Mouse (Mus musculus) embryonic facial prominence, embryonic 11.5 days (tissue): ENCODE data around the gene Sema4d. TPM values are rescaled to one million over a fixed set of nuclear protein-coding genes. Genes with fewer than 3 reads are reported as not detected.

ENCODE experiments used
- ATAC-seq: fragments of 200-750 bp; cut with Nextera tagmentation; replicated peaks from 2 replicates; pipeline ENCODE4 v1.8.0; 2017; ENCODE audit warnings: low read depth; ENCODE audit not compliant: insufficient number of reproducible peaks, low FRiP score, low TSS enrichment
- DNase-seq: peaks from one replicate; pipeline ENCODE4 v3.0.0-alpha.2; 2015; ENCODE audit warnings: low spot score
- H3K27ac ChIP-seq: fragments of 300-500 bp; sonication (generic); replicated peaks from 2 replicates; pipeline ENCODE4 v1.5.1; 2014; ENCODE audit warnings: mild to moderate bottlenecking, low read depth, low read length, control low read depth
- H3K27me3 ChIP-seq: fragments of 300-500 bp; sonication (generic); 2 replicates; pipeline ENCODE4 v1.6.1; 2014; ENCODE audit warnings: mild to moderate bottlenecking, low read length, moderate library complexity, mixed read lengths; ENCODE audit not compliant: control insufficient read depth, insufficient read depth
- H3K36me3 ChIP-seq: fragments of 300-500 bp; sonication (generic); replicated peaks from 2 replicates; pipeline ENCODE4 v1.6.1; 2014; ENCODE audit warnings: low read depth, mild to moderate bottlenecking, low read length, moderate library complexity, mixed read lengths; ENCODE audit not compliant: control insufficient read depth, insufficient read depth
- H3K4me1 ChIP-seq: fragments of 300-500 bp; sonication (generic); 2 replicates; pipeline ENCODE4 v1.6.1; 2014; ENCODE audit warnings: low read length, mixed read lengths; ENCODE audit not compliant: control insufficient read depth, insufficient read depth
- H3K4me2 ChIP-seq: fragments of 300-500 bp; sonication (generic); 2 replicates; pipeline ENCODE4 v1.6.1; 2014; ENCODE audit warnings: low read depth, mild to moderate bottlenecking, control low read depth, low read length, moderate library complexity
- H3K4me3 ChIP-seq: fragments of 300-500 bp; sonication (generic); 2 replicates; pipeline ENCODE4 v1.5.1; 2014; ENCODE audit warnings: low read depth, low read length, control low read depth
- H3K9ac ChIP-seq: fragments of 300-500 bp; sonication (generic); replicated peaks from 2 replicates; pipeline ENCODE4 v1.6.1; 2014; ENCODE audit warnings: mild to moderate bottlenecking, control low read depth, low read length
- H3K9me3 ChIP-seq: fragments of 300-500 bp; sonication (generic); replicated peaks from 2 replicates; pipeline ENCODE4 v1.6.1; 2016; ENCODE audit warnings: mild to moderate bottlenecking, low read length, inconsistent platforms, mixed read lengths; ENCODE audit not compliant: control insufficient read depth
- WGBS: fragments of 180-500 bp; shearing (Covaris S2); extraction: QIAGEN DNeasy Blood & Tissue Kit; methylation state at CpG from one replicate; pipeline ENCODE4 v1.1.7; 2014; 5-methylcytosine and 5-hydroxymethylcytosine counted together
- polyA plus RNA-seq: library from polyadenylated mRNA; unstranded; fragments of >200 nt; fragmentation: Nextera tagmentation; extraction: Ambion mirVana; gene quantifications from 2 replicates; pipeline ENCODE4 v1.2.1, GENCODE M21; 2014

Gene Sema4d
- polyA plus RNA-seq, 1 experiment from 2014 or later, result 5.4 TPM

DNA sequence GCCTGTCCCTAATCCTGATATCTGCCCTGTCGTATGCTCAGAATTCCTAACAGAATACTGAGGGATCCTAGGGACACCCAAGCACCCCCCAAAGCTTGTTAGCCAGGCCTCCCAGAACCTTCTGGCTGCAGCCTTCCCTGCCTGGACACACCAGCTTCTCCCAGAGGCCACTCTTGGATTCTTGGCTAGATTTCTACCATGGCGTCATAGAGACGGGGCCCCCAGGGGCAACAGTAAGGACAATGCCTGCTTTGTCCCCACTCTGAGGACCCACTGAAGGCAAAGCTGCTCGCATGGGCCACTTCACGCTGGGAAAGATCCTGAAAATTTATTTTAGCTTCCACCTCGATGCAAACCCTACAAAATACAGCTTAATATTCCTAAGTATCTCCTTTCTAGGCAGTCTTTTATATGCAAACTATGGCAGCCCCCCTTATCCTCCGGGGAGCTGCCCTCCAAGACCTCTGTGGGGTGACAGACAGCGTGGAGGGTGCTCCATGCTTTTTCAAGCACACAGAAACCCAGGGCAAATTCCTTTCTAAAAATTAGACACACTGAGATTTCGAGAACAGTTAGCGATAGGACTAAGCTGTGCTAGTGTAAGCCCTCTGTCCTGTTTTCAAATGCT lies 32.2 kb downstream of the Sema4d start:
- no peak overlapping the region for H3K9ac ChIP-seq
- H3K36me3 ChIP-seq, result no peaks in the 10 kb centered on the region
- DNase-seq (peak; percentile 33), ATAC-seq (no peak)
- no peak overlapping the region for H3K27ac ChIP-seq
- H3K27me3 ChIP-seq, result no peaks in the 10 kb centered on the region
- no peak overlapping the region for H3K4me3 ChIP-seq
- H3K9me3 ChIP-seq, result no peaks in the 10 kb centered on the region
- 42% methylated on average over 10 of the region's 10 CpGs for WGBS
- no peak overlapping the region for H3K4me2 ChIP-seq
- H3K4me1 ChIP-seq, result peaks cover 5% of the 10 kb centered on the region; the same call in 1 of the 2 replicates

DNA sequence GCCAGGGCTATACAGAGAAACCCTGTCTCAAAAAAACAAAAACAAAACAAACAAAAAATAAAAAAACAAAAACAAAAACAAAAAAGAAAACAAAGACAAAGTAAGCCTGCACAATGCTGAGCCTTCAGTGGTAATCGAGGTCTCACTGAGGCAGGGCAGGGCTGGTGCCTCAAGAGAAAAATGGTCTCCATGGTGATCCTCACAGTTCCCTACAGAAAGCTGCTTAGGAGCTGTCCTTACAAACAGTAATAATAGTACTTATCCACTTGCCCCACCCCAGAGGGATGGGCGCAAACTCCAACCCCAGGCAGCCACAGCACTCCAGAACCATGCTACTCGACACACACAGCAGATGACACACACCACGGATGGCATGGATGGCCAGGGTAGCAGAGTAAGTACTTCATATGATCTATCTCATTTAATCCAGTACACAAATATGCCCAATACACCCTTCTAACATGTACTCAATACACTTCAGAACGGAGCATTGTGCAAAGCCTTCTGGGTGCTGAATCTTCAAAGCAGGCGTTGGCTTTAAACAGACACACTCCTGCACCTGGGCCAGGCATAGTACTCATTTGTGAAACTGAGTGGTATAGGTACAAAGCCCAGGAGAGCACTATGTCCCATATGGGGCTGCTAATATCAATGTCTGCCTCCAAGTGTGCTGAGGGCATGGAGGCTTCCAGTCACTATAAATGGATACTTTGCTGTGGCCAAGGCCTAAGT lies 34.1 kb downstream of the Sema4d start:
- no peak overlapping the region for H3K4me3 ChIP-seq
- no peaks in the 10 kb centered on the region for H3K9me3 ChIP-seq
- H3K27ac ChIP-seq, result no peak overlapping the region
- no peak for ATAC-seq
- no peak for DNase-seq
- no peaks in the 10 kb centered on the region for H3K27me3 ChIP-seq
- H3K9ac ChIP-seq, result no peak overlapping the region
- 91% methylated on average over 6 of the region's 6 CpGs for WGBS
- H3K4me2 ChIP-seq, result no peak overlapping the region
- no peaks in the 10 kb centered on the region for H3K36me3 ChIP-seq
- H3K4me1 ChIP-seq, result peaks cover 5% of the 10 kb centered on the region; the same call in 1 of the 2 replicates

DNA sequence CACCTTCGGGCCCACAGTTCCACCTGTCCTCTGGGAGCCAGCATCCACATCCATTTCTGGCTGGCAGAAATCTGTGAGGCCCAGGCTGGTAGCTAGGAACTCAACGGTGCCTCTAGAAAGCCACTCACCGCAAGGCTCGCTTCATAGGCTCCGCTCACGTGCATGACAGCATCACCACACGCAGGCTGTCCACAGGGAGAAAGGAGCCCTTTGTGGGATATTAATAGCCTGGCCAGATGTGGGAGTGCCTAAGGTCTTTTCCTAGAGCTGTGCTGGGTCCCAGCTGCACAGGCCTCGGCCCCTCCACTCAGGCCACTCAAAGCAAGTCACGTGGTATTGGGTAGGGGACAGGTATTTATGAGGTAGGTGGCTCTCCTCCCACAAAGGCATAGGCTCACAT lies 35.1 kb downstream of the Sema4d start:
- Histone ChIP-seq H3K4me1 (peaks cover 5% of the 10 kb centered on the region; the same call in 1 of the 2 replicates), H3K27ac (no peak overlapping the region)

DNA sequence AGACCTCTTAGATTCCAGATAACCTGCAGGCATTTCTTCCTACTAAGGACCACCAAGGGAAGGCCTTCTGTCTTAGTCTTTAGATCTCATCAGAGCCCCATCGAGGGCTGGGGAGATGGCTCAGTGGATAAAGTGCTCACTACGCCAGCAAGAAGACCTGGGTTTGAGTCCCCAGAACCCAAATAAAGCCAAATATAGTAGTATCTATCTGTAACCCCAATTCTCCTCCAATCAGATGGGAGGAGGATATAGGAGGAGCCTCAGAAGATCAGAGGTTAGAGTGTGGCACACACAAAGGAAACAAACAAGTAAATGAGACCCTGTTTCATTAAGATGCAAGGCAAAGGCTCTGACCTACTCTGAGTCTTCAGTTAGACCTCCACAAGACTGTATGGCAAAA lies 36.4 kb downstream of the Sema4d start:
- no peaks in the 10 kb centered on the region for H3K9me3 ChIP-seq
- H3K4me3 ChIP-seq, result no peak overlapping the region
- no peak overlapping the region for H3K27ac ChIP-seq
- no peaks in the 10 kb centered on the region for H3K27me3 ChIP-seq
- peaks cover 9% of the 10 kb centered on the region for H3K4me1 ChIP-seq
- ATAC-seq (no peak), DNase-seq (no peak)
- no peak overlapping the region for H3K4me2 ChIP-seq
- 59% methylated on average over 2 of the region's 2 CpGs for WGBS
- H3K9ac ChIP-seq, result no peak overlapping the region
- no peaks in the 10 kb centered on the region for H3K36me3 ChIP-seq

More for the DNA sequence above, 35.1 kb downstream of the Sema4d start:
- Histone ChIP-seq H3K36me3 (no peaks in the 10 kb centered on the region), H3K4me3 (no peak overlapping the region), H3K27me3 (no peaks in the 10 kb centered on the region), H3K9me3 (no peaks in the 10 kb centered on the region), H3K4me2 (no peak overlapping the region), H3K9ac (no peak overlapping the region)
- DNase-seq (no peak), ATAC-seq (no peak)
- WGBS, result 64% methylated on average over 9 of the region's 9 CpGs

DNA sequence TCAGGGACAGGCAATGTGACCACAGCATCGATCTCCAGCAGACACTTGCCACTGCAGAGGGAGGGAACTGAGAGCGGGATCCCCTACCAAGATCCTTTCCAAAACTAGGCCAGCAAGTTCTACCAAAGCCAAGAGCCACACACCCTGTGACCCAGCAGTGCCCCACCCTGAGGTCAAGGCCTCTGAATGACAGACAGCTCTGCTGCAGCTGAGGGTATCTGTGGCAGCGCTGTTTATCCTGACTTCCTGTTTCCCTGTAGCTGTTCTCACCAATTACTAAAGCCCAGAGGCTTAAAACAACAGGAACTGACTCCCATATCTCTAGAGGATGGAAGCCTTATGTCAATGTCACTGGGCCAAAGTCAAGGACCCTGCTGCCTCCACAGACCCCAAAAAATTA lies 37.0 kb downstream of the Sema4d start:
- no peak for DNase-seq
- H3K27ac ChIP-seq, result no peak overlapping the region
- WGBS, result 35% methylated on average over 3 of the region's 3 CpGs

DNA sequence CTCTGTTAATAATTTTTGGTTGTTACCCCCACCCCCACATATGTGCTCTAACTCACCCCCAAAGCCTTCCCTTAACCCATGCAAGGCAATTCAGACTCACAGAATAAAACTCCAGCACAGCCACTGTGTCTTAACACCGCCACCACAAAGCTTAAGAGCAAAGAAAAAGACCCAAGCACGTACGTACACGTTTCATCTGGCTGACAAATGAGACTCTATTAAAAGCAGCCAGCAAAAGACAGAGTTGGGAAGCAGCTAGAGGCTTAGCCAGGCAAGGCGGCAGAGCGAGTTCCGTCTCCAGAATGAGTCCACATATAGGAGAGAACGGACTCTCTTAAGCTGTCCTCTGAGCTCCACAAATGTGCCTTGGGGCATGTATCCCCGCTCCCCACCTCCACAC lies 37.5 kb downstream of the Sema4d start:
- H3K36me3 ChIP-seq, result no peaks in the 10 kb centered on the region
- H3K4me2 ChIP-seq, result no peak overlapping the region
- no peak overlapping the region for H3K9ac ChIP-seq
- H3K27me3 ChIP-seq, result no peaks in the 10 kb centered on the region
- H3K4me1 ChIP-seq, result peaks cover 7% of the 10 kb centered on the region
- DNase-seq (no peak), ATAC-seq (no peak)
- H3K4me3 ChIP-seq, result no peak overlapping the region
- WGBS, result 74% methylated on average over 9 of the region's 9 CpGs
- no peaks in the 10 kb centered on the region for H3K9me3 ChIP-seq
- no peak overlapping the region for H3K27ac ChIP-seq

More for the DNA sequence above, 37.0 kb downstream of the Sema4d start:
- Histone ChIP-seq H3K9ac (no peak overlapping the region), H3K4me1 (peaks cover 9% of the 10 kb centered on the region), H3K4me3 (no peak overlapping the region), H3K27me3 (no peaks in the 10 kb centered on the region), H3K9me3 (no peaks in the 10 kb centered on the region), H3K36me3 (no peaks in the 10 kb centered on the region), H3K4me2 (no peak overlapping the region)
- no peak for ATAC-seq

DNA sequence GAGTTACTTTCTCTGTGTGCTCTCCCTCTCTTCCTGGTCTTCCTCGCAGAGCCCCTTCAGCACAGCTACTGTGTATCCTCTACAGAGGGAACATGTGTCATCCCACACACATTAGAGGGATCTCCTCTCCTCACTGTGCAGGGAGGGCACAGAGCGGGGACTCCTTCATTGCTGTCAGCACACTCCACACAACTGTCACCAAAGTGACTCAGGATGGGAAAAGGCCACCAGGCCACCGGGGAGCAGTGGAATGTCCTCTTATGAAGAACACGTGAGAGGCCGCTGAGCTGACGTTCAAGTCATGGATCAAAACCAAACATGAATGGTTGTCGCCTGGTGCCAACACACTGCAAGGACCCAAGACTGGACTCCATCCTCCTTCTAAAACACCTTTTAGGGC lies 38.0 kb downstream of the Sema4d start:
- DNase-seq (no peak), ATAC-seq (no peak)
- Histone ChIP-seq H3K4me3 (no peak overlapping the region), H3K9ac (no peak overlapping the region), H3K36me3 (no peaks in the 10 kb centered on the region), H3K27me3 (no peaks in the 10 kb centered on the region), H3K4me1 (peaks cover 7% of the 10 kb centered on the region), H3K4me2 (no peak overlapping the region), H3K27ac (no peak overlapping the region), H3K9me3 (no peaks in the 10 kb centered on the region)
- WGBS, result 80% methylated on average over 7 of the region's 7 CpGs

DNA sequence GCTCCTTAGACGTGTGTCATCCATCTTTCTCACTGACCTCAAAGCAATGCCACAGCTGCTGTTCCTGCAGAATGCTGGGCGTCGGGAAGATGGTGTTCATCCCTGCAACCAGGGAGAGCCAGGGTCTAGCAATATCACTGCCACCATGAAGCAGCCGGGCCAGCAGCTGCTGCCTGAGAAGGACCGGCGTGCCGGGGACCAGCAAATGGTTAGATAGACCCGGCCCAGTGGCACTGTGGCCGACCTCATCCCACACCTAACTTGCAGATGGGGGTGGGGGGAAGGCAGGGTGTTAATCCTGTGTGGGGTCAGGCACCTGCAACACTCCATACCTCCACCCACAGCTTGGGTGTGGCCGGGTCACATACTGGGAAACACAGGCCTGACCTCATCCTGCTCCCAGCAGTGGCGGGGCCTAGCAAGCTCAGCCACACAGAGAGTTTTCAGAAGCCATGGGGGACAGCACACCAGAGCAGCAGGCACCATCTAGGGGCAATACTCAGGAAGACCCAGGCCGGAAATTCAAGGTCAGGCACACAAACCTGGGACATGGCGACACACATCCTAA lies 38.9 kb downstream of the Sema4d start:
- no peak overlapping the region for H3K4me3 ChIP-seq
- H3K36me3 ChIP-seq, result no peaks in the 10 kb centered on the region
- no peaks in the 10 kb centered on the region for H3K9me3 ChIP-seq
- no peak overlapping the region for H3K4me2 ChIP-seq
- 71% methylated on average over 13 of the region's 13 CpGs for WGBS
- H3K9ac ChIP-seq, result no peak overlapping the region
- no peak for ATAC-seq
- H3K27ac ChIP-seq, result no peak overlapping the region
- H3K4me1 ChIP-seq, result peaks cover 7% of the 10 kb centered on the region
- DNase-seq, result no peak
- H3K27me3 ChIP-seq, result no peaks in the 10 kb centered on the region
